Mouse (Mus musculus): Measurements from ENCODE around the gene Aplf. TPM values are rescaled to one million over a fixed set of nuclear protein-coding genes. Genes with fewer than 3 reads are reported as not detected.

The Aplf gene
- polyA plus RNA-seq, 1 experiment = not detected

GRCm38 (mm10) chr6:87669894-87670588 is 2.0 kb downstream of the Aplf start:
- WGBS = 26% methylated on average over 7 of the region's 7 CpGs
- no peak for TF ChIP-seq POLR2A (IDR thresholded peaks at IDR 0.05; ENCODE audit: insufficient read depth, low read depth, low read length)
- TF ChIP-seq CTCF (IDR thresholded peaks at IDR 0.05; ENCODE audit: insufficient read depth, low read depth, low read length) = no peak
- H3K4me1 ChIP-seq (ENCODE audit: control insufficient read depth, insufficient read depth, low read length) = peaks cover 5% of the 10 kb centered on the region; the same call in 1 of the 2 replicates
- H3K27ac ChIP-seq (ENCODE audit: insufficient read depth, low read depth, low read length) = no peak overlapping the region
- H3K4me3 ChIP-seq (ENCODE audit: insufficient read depth, low read depth, low read length) = no peak overlapping the region

GRCm38 (mm10) chr6:87668733-87669132 is 3.3 kb downstream of the Aplf start:
- no peak overlapping the region for H3K27ac ChIP-seq (ENCODE audit: insufficient read depth, low read depth, low read length)
- no peak overlapping the region for H3K4me3 ChIP-seq (ENCODE audit: insufficient read depth, low read depth, low read length)
- H3K4me1 ChIP-seq (ENCODE audit: control insufficient read depth, insufficient read depth, low read length) = peaks cover 5% of the 10 kb centered on the region; the same call in 1 of the 2 replicates
- WGBS = 92% methylated on average over 3 of the region's 3 CpGs
- no peak for TF ChIP-seq CTCF (IDR thresholded peaks at IDR 0.05; ENCODE audit: insufficient read depth, low read depth, low read length)
- no peak for TF ChIP-seq POLR2A (IDR thresholded peaks at IDR 0.05; ENCODE audit: insufficient read depth, low read depth, low read length)

- Histone ChIP-seq H3K4me1 (ENCODE audit: control insufficient read depth, insufficient read depth, low read length) (peaks cover 4% of the 10 kb centered on the region; the same call in 1 of the 2 replicates), H3K27ac (ENCODE audit: insufficient read depth, low read depth, low read length) (no peak overlapping the region), H3K4me3 (ENCODE audit: insufficient read depth, low read depth, low read length) (no peak overlapping the region)
- TF ChIP-seq CTCF (IDR thresholded peaks at IDR 0.05; ENCODE audit: insufficient read depth, low read depth, low read length) (no peak), POLR2A (IDR thresholded peaks at IDR 0.05; ENCODE audit: insufficient read depth, low read depth, low read length) (no peak)
- 77% methylated on average over 8 of the region's 8 CpGs for WGBS
Observed at GRCm38 (mm10) chr6:87667804-87668203, 4.2 kb downstream of the Aplf start.

- no peak for TF ChIP-seq CTCF (IDR thresholded peaks at IDR 0.05; ENCODE audit: insufficient read depth, low read depth, low read length)
- TF ChIP-seq POLR2A (IDR thresholded peaks at IDR 0.05; ENCODE audit: insufficient read depth, low read depth, low read length) = no peak
- Histone ChIP-seq H3K4me3 (ENCODE audit: insufficient read depth, low read depth, low read length) (no peak overlapping the region), H3K4me1 (ENCODE audit: control insufficient read depth, insufficient read depth, low read length) (no peaks in the 10 kb centered on the region), H3K27ac (ENCODE audit: insufficient read depth, low read depth, low read length) (no peak overlapping the region)
- WGBS = 89% methylated on average over 9 of the region's 9 CpGs
Observed at GRCm38 (mm10) chr6:87663445-87663844, 8.5 kb downstream of the Aplf start.

GRCm38 (mm10) chr6:87662197-87662596 is 9.8 kb downstream of the Aplf start:
- no peak overlapping the region for H3K27ac ChIP-seq (ENCODE audit: insufficient read depth, low read depth, low read length)
- no peak overlapping the region for H3K4me3 ChIP-seq (ENCODE audit: insufficient read depth, low read depth, low read length)
- no peaks in the 10 kb centered on the region for H3K4me1 ChIP-seq (ENCODE audit: control insufficient read depth, insufficient read depth, low read length)
- 74% methylated on average over 6 of the region's 6 CpGs for WGBS
- TF ChIP-seq CTCF (IDR thresholded peaks at IDR 0.05; ENCODE audit: insufficient read depth, low read depth, low read length) (no peak), POLR2A (IDR thresholded peaks at IDR 0.05; ENCODE audit: insufficient read depth, low read depth, low read length) (no peak)

GRCm38 (mm10) chr6:87661707-87662106 is 10.3 kb downstream of the Aplf start:
- WGBS = 94% methylated on average over 2 of the region's 2 CpGs
- Histone ChIP-seq H3K27ac (ENCODE audit: insufficient read depth, low read depth, low read length) (no peak overlapping the region), H3K4me1 (ENCODE audit: control insufficient read depth, insufficient read depth, low read length) (no peaks in the 10 kb centered on the region), H3K4me3 (ENCODE audit: insufficient read depth, low read depth, low read length) (no peak overlapping the region)
- TF ChIP-seq POLR2A (IDR thresholded peaks at IDR 0.05; ENCODE audit: insufficient read depth, low read depth, low read length) (no peak), CTCF (IDR thresholded peaks at IDR 0.05; ENCODE audit: insufficient read depth, low read depth, low read length) (no peak)

GRCm38 (mm10) chr6:87658816-87659215 is 13.2 kb downstream of the Aplf start:
- 91% methylated on average over 4 of the region's 4 CpGs for WGBS
- no peak overlapping the region for H3K27ac ChIP-seq (ENCODE audit: insufficient read depth, low read depth, low read length)
- no peaks in the 10 kb centered on the region for H3K4me1 ChIP-seq (ENCODE audit: control insufficient read depth, insufficient read depth, low read length)
- no peak overlapping the region for H3K4me3 ChIP-seq (ENCODE audit: insufficient read depth, low read depth, low read length)
- TF ChIP-seq CTCF (IDR thresholded peaks at IDR 0.05; ENCODE audit: insufficient read depth, low read depth, low read length) (no peak), POLR2A (IDR thresholded peaks at IDR 0.05; ENCODE audit: insufficient read depth, low read depth, low read length) (no peak)

GRCm38 (mm10) chr6:87653904-87654638 is 17.9 kb downstream of the Aplf start:
- H3K4me1 ChIP-seq (ENCODE audit: control insufficient read depth, insufficient read depth, low read length) = no peaks in the 10 kb centered on the region
- 76% methylated on average over 8 of the region's 8 CpGs for WGBS
- TF ChIP-seq POLR2A (IDR thresholded peaks at IDR 0.05; ENCODE audit: insufficient read depth, low read depth, low read length) = no peak
- TF ChIP-seq CTCF (IDR thresholded peaks at IDR 0.05; ENCODE audit: insufficient read depth, low read depth, low read length) = no peak

GRCm38 (mm10) chr6:87653478-87653877 is 18.5 kb downstream of the Aplf start:
- WGBS = 88% methylated on average over 3 of the region's 3 CpGs
- TF ChIP-seq CTCF (IDR thresholded peaks at IDR 0.05; ENCODE audit: insufficient read depth, low read depth, low read length) (no peak), POLR2A (IDR thresholded peaks at IDR 0.05; ENCODE audit: insufficient read depth, low read depth, low read length) (no peak)
- no peaks in the 10 kb centered on the region for H3K4me1 ChIP-seq (ENCODE audit: control insufficient read depth, insufficient read depth, low read length)
- no peak overlapping the region for H3K27ac ChIP-seq (ENCODE audit: insufficient read depth, low read depth, low read length)
- no peak overlapping the region for H3K4me3 ChIP-seq (ENCODE audit: insufficient read depth, low read depth, low read length)

More at GRCm38 (mm10) chr6:87653904-87654638, 17.9 kb downstream of the Aplf start:
- H3K4me3 ChIP-seq (ENCODE audit: insufficient read depth, low read depth, low read length) = no peak overlapping the region
- no peak overlapping the region for H3K27ac ChIP-seq (ENCODE audit: insufficient read depth, low read depth, low read length)

All from olfactory bulb, adult 2 months (tissue).